Mouse (Mus musculus): ENCODE measurements around the gene Dhcr24.

The Dhcr24 gene

DNA sequence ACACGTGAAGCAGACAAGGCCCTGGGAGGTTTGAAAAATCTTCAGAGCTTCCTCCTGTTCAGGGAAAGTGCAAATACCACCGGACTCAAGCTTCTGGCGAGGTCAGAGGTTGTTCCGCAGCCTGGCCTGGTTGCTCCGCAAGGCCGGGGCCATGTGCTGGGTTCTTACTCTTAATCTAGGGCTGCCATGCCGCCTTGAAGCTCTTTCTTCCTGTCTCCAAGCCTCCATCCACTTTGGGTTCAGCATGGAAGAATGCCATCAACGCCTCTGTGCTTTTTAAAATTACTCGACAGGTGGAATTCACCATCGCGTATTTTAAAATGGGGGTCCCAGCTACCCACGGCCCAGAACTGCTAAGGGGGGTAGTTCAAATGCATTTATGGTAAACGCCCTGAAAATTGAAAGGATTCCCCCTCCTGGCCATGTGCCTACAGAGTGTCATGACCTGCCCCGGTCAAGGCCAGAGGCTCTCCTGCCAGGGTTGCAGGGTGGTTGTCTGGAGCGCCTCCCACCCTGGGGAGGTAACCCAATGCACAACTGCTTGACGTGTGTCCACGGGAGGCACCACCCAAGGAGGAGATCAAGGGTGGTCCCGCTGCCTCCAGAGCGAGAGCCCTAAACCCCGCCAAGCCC lies 509 bp upstream of the Dhcr24 start:
- DNase-seq (ENCODE audit: low spot score in 2 of 2) = no peak

DNA sequence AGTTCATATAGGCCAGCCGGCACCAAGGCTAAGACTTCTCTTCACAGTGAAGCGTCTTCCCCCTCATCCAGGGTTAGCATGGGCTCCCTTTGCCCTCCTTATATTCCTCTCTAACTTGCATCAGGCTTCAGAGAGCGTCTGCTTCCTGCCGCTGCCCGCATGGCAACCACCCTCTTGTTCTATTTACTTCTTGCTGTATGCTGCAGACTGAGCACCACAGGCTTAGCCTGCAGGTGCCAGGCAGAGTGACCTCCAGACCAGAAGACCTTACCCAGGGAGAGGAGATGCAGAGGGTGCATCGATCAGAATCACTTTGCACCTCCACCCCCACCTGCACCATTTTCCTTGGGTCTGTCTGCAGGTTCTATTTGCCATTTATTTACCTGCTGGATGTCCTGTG lies 1.2 kb downstream of the Dhcr24 start:
- DNase-seq (ENCODE audit: low spot score in 2 of 2) = no peak

DNA sequence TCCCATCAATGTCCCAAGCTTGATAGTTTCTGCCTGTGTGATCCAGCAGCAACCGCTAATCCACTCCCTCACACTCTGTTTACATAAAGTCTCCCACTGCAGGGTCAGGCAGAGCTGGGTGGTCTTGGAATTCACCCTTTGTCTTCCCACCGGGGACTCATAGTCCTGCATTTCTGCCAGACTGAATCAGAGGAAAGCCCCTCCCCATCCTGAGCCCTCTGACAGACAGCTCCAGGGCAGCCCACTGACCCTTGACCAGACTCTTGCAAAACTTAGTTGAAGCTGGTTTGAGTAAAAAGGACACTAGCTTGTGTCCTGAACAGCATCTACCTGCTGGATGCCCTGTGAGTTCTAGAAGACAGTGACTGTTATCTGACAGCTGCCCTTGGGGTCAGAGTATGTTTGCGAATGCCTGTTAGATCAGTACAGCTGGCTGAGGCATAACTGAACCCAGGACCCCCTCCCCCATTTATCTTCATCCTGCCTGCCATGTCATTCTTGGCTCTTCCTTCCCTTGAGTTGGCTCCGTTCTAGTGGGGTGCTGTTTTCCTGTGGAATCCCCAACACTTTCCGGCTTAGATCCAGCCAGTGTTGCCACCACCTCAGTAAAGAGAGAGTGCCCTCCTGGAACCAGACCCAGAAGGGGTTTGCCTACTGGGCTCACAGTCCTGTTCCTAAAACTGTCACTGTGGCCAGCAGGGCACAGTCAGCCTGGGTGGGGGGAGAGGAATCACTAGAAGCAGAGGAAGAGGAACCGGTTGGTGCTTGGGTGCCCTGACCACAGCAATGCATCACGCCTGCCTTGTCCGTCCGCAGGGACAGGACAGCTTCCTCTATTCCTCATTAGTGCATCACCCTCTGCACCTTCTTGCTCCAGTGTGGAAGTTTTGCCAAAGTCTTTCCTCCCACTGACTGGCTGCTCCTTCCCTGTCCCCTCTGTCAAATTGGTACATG lies 2.3 kb downstream of the Dhcr24 start:
- no peak for DNase-seq (ENCODE audit: low spot score in 2 of 2)

DNA sequence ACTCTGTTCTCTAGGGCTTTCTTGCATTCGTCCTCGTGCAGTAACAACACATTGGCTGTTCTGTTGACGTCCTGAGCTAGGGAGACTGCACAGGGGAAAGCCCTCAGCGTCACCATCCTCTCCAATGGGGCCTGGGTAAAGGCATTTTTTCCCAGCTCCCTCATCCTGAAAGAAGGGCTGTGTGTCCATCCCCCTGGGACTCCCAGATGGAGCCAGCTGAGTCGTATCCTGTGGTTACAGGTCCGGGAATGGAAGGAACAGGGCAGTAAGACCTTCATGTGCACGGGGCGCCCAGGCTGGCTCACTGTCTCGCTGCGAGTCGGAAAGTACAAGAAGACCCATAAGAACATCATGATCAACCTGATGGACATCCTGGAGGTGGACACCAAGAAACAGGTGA lies 3.3 kb downstream of the Dhcr24 start:
- DNase-seq (ENCODE audit: low spot score in 2 of 2) = no peak

DNA sequence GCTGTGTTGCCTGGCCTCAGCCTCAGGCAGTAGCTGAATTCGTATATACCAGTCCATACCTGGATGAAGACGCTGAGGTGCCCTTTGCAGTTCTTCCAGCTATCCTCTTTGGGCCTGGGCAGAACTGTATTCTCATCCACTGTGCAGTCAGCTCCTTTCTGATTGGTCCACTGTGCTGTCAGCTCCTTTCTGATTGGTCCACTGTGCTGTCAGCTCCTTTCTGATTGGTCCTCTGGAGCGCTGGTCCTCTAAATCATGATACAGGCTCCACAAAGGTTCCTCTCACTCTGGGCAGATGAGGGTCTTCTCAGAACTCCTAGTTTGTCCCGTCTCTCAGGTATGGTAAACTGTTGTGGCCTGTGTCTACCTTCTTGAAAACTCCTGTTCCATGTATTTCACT lies 8.8 kb downstream of the Dhcr24 start:
- no peak for DNase-seq (ENCODE audit: low spot score in 2 of 2)

DNA sequence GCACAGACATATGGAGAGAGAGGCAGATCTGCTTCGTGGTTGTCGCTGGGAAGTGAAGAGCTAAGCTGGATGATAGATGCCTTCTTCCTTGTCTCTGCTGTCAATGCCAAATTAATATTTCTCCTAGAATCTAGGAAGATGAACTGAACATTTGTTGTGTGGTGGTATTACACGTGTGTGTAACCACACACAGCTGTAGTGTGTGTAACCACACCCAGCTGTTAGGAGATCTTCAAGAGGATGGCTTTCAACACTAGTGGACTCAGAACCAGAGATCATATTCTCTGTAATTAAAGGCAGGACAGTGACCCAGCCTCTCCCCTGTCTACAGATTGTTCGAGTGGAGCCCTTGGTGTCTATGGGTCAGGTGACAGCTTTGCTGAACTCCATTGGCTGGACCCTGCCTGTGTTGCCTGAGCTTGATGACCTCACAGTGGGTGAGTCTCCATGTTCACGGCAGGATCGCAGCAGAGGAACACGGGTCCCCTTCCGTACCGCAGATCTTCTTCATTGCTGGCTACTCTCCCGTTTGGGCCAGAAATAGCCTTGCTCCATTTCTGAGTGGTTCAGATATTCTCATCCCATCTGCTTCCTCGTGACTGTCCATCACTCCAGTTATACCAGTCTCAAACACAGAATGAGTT lies 10.4 kb downstream of the Dhcr24 start:
- no peak for DNase-seq (ENCODE audit: low spot score in 2 of 2)

DNA sequence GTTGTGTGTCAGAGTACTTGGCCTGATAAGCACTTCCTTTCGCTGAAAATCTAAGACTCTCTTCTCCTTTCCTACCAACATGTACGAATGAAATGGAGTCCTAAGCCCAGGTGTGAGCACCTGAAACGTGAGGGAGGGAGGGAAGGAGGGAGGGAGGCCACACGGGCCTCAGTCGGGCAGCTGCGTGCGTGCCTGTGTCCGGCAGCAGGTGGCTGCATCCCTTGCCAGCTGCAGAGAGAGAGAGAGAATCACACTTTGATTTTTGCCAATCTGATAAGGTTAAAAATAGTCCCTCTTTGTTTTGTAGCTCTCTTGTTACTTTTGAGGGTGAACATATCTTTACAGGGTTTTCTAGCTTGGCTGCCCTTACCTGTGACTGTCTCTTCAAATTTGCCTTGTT lies 14.2 kb downstream of the Dhcr24 start:
- DNase-seq (ENCODE audit: low spot score in 2 of 2) = no peak

DNA sequence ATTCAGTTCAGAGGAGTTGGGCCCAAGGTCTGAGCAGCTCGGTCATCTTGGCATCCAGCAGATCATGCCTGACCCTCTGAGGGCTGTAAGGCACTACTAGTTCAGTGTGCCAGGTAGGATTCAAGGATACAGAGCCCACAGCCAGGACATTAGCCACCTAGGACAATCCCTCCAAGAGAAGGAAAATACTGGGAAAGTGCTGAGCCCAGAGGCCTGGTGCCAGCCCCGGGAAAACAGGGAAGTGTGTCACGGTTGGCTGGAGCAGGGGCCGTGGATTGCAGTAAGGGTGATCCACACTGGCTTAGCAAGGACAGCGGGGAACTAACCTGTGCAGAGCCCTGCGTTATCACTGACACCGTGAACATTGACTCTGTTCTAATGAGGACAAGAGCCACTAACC lies 16.7 kb downstream of the Dhcr24 start:
- DNase-seq (ENCODE audit: low spot score in 2 of 2) = no peak

DNA sequence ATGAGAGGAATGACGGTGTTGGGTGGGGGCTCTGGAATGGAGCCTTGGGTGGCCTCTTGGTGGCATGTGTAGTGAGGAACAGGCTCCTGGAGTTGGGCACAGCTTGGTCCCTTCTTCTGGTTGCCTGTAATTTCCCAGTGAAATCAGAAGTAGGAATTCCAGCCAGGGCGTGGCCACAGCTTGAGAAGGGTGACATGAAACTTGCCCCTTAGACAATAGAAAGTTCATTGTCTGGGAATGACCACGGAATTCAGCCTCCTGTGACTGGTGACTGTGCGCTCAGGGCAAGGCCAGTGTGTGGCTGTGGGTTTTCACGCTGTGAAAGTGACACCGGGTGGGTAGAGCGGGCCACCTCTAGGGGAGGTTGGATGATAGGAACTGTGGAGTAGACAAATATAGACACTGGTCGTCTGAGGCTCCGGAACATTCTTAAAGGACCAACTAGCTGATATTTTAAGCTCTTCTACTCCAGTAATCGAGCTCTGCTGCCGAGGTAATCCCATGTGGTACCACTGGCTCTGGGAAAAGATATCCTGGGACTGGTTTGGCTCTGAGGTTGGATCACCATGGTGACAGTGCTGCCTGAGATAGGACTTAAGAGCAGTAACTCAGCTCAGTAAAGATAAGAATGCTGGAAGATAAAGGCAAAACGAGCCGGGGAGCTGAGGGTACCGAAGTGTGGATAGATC lies 20.5 kb downstream of the Dhcr24 start:
- DNase-seq (ENCODE audit: low spot score in 2 of 2) = no peak

DNA sequence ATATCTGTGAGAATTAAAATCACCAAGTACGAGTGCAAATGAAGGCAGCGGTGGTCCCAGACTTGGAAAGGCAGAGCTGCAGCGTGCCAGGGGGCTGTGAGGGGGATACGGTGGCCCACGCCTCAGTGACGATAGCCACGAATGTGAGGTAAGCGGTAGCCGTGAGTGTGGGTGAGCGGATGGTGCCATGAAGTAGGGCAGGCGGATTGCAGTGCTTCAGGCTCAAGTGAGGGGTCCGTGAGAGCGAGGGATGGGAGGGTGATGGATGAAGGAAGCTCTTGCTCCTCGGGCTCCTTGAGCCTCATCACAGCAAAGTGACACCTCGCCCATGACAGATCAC lies 21.0 kb downstream of the Dhcr24 start:
- DNase-seq (ENCODE audit: low spot score in 2 of 2) = no peak

DNA sequence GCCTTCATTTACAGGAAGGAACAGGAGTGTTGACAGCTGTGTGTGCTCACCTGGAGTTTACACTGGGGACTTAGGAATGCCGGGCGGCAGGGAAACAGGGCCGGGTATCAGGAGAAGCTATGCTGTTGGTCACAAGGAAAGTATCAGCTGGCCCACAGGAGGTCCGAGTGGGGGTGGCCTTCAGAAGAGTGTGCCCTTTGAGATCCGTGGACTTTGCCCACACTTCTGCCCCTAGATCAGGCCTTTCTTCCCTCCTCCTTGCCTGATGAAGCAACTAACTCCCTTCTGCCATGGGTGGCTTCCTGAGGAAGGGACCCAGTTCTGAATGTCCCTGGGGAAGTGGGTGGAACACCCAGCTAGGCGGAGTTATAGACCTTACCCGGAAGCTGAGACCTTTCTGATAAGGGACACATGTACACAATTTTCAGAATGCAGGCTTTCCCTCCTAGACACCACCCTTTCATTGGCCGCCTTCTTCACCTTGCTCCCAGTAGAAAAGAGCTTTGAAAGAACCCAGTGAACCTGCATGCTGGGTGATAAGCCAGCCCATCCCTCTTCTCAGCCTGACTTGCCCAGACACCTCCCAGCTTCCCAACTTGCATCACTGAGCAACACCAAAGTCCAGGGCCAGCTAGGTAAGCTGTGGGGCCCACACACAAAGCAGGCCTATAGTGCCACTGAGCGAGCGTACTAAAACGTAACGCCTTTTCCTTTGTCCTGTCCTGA lies 21.8 kb downstream of the Dhcr24 start:
- no peak for DNase-seq (ENCODE audit: low spot score in 2 of 2)

DNA sequence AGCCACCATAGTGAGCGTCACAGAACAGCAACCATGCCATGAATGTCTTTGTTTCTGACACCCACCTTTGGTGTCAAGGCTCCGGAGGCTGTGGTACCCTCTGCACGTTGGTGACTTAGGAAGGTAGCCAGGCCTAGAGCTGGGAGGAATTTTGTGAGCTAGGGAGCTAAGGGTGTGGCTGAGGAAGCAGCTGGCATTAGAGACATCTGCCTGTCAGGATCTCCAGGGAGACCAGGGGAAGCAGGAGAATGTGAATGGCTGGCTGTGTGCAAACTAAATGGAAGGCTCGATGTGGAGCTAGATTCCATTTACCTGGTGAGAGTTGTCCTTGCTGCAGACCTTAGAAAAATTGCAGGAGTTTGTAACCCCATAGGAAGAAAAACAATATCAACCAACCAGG lies 23.8 kb downstream of the Dhcr24 start:
- no peak for DNase-seq (ENCODE audit: low spot score in 2 of 2)

DNA sequence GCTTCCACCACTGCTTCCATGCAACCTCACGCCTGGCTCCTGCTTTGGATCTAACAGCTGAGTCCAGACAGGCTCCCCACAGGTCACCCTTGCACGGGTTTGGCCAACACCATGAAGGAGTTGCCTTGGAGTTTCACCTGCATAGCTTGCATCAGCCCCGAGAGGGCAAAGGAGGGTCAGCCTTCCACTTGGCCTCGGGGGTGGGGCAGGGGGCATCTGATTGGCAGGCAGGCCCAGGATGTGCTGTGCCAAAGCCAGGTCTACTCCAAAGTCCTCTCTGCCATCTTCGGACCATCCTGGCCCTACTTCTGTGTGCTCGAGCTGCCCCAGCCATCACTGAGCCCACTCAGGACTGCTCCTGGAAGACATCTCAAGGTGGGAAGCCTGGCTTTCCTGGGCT lies 26.2 kb downstream of the Dhcr24 start:
- DNase-seq (ENCODE audit: low spot score in 2 of 2) = no peak

DNA sequence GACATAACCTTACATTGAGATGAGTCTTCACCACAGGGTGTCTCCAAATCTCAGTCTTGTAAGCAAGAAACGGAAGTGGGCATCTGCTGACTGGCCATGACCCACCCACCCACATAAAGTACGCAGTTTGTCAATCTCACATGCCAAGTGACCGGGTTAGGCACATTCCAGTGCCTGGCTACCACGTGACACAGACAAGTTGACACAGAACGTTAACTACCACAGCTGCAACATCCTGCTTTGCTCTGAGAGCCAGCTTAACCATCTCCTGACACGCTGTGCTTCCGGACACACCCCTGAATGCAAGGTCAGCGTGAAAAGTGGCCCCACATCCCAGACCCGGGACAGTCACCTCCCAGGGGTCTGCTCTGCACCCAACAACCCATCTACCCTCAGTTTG lies 29.3 kb downstream of the Dhcr24 start:
- no peak for DNase-seq (ENCODE audit: low spot score in 2 of 2)

DNA sequence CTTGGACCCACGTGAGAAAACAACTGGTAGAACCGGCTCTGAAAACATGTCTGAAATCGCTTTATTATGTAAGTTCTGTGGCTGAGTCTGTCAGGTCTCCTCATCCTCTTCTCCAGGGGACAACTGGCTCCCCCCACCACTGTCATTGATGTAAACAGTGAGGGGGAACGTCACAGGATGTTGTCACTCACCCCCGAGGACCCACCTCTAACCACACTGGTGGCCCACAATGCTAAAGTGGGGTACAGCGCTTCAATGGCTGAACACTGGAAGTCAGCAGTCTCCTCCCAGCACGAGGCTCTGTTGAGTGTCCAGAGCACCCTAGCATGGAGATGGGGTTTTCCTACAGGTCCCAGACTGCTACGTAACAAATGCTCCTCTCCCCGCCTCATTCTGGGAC lies 30.0 kb downstream of the Dhcr24 start:
- DNase-seq (ENCODE audit: low spot score in 2 of 2) = no peak

DNA sequence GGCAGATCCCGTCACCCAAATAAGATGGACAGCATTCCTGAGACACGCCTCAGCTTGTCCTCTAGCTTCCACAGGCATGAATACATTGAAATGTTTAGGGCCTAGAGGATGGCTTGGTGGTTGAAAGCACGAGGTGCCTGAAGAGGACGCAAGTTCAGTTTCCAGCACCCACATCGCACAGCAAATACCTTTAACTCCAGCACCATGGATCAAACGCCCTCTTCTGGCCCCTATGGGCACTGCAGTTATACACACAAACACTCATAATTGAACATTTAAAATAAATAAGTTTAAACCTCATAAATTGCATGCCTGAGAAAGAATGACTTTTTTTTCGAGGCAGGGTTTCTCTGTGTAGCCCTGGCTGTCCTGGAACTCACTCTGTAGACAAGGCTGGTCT lies 32.8 kb downstream of the Dhcr24 start:
- DNase-seq (ENCODE audit: low spot score in 2 of 2) = no peak

DNA sequence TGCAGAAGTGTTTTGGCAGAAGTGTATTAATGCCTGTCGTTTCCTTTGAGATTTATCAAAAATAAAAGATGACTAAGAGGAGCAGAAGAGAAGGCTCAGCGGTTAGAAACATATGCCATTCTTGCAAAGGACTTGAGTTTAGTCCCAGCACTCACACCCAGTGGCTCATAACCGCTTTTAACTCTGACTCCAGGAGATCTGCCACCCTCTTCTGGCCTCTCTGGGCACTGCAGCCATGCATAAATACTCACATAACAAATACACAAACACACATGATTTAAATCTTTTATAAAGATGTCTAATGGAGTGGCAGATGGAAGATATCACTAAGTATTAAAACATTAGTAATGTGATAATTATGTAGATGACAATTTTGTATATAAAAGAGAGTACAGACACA lies 35.4 kb downstream of the Dhcr24 start:
- no peak for DNase-seq (ENCODE audit: low spot score in 2 of 2)

DNA sequence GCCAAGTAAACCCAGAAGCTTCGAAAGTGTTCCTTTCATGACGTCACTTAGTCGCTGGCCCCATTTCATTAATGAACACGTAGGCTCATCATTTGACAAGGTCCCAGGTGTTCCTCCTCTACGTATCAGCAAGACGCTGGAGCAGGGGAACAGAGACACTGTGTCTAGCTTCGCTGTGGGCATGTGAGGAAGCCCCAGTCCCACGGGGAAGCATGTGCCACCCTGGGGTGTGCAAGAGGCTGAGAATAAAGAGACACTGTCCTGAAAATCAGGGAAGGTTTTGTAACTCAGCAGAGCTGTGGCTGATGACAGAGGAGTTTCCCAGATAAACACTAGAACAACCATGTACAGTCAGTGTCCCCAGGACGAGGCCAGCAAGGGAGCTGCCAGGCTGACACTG lies 36.2 kb downstream of the Dhcr24 start:
- no peak for DNase-seq (ENCODE audit: low spot score in 2 of 2)

DNA sequence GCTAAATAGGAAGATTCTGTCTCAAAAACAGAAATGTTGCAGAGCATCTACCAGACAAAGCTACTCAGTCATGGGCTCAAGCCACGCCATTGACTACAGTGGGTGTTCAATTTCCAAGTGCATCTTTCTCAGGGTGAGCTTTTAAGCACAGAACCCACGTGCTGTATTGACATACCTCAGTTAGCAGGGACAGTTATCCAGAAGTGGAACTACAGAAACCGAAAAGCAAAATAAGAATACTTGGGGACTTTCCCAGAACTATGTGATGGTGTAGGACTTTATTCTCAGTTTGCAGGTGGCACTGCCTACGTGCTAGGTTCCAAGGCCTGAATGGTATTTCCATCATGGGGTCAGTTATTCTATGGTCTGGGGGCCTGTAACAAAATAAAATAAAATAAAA lies 36.9 kb downstream of the Dhcr24 start:
- no peak for DNase-seq (ENCODE audit: low spot score in 2 of 2)

DNA sequence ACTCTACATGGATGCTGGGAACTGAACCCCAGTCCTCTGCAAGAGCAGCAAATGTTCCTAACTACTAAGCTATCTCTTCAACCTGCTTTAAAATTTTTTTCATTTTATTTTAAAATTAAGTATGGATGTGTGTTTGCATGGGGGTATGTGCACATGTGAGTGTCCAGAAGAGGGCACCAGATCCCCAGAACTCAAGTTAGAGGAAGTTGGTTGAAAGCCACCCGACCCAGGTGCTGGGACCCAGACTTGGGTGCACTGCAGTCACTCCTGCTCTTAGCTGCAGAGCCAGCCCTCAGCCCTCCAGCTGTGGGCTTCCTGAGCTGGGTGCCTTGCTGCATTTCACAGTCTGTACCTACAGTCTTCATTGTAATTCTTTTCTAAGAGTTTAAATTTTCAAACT lies 38.6 kb downstream of the Dhcr24 start:
- no peak for DNase-seq (ENCODE audit: low spot score in 2 of 2)

DNA sequence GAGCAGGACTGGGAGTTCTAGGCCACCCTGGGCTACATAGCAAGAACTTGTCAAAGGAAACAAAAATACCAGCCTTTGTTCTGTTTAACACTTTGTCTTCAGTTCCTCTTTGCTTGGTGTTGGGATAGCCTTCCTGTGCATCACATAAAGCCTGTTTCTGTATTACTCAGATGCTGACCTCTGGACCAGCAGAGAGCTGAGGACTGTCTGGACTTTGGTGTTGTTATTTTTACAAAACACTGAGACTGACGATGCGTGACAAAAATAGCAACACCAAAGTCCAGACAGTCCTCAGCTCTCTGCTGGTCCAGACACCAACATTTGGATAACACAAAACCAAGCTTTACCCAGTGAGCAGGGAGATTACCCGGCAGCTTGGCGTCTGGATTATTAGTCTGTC lies 39.9 kb downstream of the Dhcr24 start:
- no peak for DNase-seq (ENCODE audit: low spot score in 2 of 2)

Data from frontal cortex, postnatal 14 days (tissue).